Mouse (Mus musculus): ENCODE data around the gene Dennd4c.

DNA sequence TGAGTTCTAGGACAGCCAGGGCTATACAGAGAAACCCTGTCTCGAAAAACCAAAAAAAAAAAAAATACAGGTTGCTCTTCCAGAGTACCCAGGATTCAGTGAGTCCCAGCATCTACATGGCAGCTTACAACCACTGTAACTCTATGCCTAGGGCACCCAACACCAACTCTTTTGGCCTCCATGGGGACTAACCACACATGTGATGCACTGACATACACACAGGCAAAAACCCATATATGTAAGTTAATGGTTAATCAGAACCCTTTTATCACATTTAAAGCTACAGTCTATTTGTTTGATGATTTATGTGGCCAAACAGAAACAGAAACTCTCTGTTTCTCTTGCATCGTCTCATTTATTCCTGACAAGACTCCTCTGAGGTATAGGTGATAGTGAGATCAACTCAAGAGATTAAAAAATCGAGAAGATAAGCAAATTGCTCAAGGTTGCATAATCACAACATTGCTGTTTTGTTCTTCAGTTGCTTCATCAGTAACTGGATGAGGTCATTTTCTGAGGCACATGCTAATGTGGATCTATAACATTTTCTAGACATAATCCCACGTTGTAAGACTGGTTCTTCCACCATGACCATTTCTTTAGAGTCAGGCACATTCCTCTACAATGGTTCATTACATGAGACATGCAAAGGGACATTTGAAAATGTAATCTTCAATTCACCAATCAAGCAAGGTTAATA, 29.3 kb upstream of the Dennd4c start:
- TF ChIP-seq EP300 (IDR thresholded peaks at IDR 0.05; ENCODE audit: low read depth) (no peak), CTCF (IDR thresholded peaks at IDR 0.05; ENCODE audit: low read depth) (no peak)

Data from liver, embryonic 14.5 days (tissue).